Mouse (Mus musculus) ES-E14 (cell line): ENCODE measurements around the gene Ext2.

Source experiments
- CHD2 ChIP-seq: IDR thresholded peaks from 2 replicates; pipeline ENCODE4 v1.6.1; 2014; ENCODE audit warnings: mild to moderate bottlenecking, low read depth, low read length, inconsistent platforms
- MAFK ChIP-seq: IDR thresholded peaks from 2 replicates; pipeline ENCODE4 v1.6.1; 2014; ENCODE audit warnings: mild to moderate bottlenecking, low read depth, low read length, inconsistent platforms; ENCODE audit not compliant: insufficient read depth
- ZNF384 ChIP-seq: IDR thresholded peaks from 2 replicates; pipeline ENCODE4 v1.6.1; 2012; ENCODE audit warnings: low read depth, low read length, inconsistent platforms

- TF ChIP-seq CHD2 (no peak), MAFK (no peak), ZNF384 (no peak)
These were observed 46.9 kb downstream of the Ext2 start for GRCm38 (mm10) chr2:93775431-93775830.
